Mouse (Mus musculus): ENCODE data around the gene Ugt2b1.
"Not testable (repeated sequence)": the region's sequence is repeated elsewhere in the genome, so short reads cannot be mapped to it uniquely, and the experiment has no call there.

Ugt2b1 gene

DNA sequence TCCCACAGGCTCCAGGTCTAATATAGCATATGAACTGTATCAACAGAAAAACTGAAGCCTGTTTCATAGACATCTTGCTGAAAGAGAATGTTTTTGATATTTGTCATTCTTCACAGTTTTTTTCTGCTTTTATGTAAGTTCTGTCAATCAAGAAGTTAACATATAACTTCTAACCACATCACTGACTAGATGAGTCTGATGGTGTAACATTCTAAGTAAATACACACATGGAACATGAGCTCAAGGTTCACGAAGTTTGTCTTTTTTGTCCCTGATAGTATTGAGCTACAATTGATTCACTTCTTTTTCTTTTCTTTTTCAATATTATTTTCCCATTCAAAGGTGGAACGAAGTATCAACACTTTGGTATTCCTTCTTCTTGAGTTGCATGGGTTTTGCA is at the start of gene Ugt2b1:
Gene Ugt2b1, minus strand, starts transcription at position 105 of the 400 bp plus-strand sequence.
- no peak for DNase-seq

DNA sequence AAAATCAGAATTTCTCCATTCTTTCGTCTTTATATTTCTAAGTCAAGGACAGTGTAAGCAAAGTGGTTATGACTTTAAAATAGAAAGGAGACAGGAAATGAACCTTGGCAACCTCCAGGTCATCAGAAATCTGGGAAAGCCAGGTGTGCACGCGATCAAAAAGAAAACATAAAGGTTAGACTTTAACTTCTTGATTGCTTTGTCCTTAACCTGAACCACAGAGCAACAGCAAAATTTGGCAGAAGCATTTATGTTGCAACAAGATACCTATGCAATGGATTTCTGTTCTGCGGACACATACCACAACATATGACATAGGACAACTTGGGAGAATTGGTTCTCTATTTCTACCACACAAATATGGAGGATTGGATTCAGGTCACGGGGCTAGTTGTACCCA is 40.9 kb upstream of the Ugt2b1 start:
- DNase-seq: not testable (repeated sequence)

DNA sequence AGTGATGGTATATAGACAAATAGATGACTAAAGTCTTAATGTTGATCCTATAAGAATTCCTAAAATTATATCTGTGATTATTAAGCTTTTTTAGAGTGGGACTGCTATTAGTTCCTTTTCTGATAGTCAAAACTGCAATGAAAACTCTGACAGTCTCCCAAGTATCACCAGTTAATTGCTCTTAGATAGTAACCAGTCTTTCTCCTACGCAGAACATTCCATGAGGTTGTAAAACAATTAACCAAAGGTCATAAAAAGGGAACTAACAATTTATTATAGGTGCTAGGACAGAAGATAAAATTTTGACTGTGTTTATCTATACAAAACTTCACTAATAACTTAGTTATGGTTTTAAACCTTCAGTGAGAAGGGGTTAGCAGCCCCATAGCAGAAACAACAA is 36.5 kb upstream of the Ugt2b1 start:
- not testable (repeated sequence) for DNase-seq

DNA sequence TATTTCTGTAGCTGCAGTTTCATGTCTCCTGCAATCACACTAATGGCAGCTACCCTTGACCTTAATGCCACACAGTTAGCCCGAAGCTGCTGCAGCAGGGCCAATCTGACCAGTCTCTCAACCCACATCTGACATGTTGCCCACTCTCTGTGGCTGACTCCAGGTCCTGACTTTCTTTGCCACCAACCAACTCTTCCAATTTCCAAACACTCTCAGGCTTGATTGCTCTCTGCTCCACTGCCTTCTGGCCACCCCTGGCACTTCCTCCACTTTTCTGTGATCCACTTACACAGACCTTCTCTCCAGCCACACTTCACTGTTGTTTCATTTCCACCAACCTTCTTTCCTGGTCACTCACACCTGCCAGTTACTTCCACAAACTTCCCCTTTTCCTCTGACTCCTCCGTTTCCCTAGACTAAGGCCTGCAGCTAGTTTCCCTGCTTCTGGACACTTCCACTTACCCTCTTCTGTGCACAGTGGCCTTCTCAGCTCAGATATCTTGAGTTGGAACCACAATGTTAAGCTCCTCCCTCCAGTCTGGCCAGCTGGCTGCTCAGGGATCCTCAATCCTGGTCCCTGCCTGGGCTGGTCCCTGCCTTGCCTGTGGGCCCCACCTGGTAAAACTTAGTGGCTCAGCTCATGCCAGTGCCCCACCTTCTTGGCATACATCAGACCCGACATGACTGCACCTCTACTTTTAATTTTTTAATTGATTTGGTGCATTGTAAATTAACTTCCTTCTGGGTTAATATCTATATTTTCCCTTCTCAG is 35.4 kb upstream of the Ugt2b1 start:
- DNase-seq: no peak

DNA sequence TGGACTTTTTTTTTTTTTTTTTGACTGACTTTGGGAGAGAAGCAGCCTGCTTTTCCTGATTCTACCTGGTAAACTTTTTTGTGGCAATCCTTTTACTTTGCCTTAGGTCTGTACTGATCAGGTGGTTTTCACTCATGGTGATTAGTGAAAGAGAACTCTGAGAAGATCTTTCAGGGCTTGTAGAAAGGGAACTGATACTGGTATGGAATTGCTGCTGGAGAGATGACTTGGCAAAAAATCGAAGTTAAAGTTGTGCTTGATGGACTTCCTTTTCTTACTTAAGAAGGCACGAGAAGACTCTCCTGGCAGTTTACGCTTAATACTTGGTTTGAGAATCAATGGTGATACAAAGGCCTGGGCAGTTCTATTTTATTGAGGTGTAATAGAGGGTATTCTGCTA is 34.2 kb upstream of the Ugt2b1 start:
- DNase-seq: no peak

DNA sequence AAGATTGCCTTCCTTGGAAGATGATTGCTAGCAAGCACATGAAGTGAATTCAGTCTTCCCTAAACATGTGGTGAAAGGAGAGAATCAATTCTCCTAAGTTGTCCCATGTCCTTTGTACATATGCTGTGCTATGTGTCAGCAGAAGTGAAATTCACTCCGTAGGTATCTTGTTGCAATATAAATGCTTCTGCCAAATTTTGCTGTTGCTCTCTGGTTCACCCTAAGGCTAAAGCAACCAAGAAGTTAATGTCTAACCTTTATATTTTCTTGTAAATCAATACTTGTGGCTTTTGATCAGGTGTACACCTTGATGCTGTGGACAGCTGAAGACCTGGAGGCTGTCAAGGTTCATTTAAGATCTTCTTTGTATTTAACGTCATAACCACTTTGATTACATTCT is 15.8 kb upstream of the Ugt2b1 start:
- no peak for DNase-seq

DNA sequence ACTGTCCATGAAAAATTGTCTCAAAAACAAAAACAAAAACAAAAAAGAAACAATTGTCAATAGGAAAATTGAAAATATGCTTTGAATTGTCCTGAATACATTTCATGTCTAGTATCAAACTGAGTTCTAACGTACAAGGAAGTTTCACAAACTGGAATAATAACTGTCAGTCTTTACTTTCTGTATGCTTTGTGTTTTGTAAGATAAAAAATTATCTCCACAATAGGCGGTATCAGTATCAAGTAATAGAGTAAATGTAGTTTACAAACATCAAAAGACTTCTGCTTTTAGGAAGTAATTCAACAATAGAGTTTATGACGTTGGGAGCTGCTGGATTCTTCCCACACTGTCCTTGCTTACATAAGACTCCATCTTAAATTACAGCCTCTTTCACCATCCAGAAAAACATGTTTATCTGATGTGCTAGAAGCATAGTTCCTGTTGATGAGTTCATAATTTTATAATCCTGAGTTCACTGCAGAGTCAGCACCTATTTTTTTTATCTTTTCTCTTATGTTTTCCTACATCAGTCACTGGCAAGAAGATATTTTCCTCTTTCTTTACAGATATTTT is 5.6 kb downstream of the Ugt2b1 start:
- no peak for DNase-seq

DNA sequence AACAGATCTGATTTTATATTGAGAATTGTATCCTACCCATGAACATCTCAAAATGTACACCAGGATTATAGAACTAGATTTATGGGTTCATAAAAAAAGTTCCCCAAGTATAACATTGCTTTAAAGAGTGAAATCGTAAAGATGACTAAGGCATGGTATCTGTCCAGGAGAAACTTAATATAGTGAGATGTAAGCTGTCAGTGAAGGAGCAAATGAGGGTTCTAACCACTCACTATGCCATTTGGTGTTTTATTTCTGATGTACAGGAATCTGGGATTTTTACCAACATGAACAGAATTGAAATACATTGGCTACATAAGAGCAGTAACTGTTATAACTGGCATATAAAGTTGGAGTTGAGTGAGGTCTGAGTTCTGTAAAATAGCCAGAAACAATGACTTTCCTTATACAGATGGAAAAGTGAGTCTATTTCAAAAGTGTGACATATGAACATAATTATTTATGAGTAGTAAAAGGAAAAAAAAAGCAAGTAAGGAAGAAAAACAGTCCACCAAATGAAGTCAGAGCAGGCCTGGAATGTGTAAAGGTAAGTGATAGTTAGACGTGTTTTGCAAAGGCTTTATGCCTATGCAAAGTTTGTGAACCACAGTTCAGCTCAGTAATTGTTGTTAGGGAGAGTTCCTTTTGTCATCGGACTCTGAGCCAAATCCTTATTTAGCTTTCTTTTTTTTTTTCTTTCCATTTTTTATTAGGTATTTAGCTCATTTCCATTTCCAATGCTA is 14.8 kb downstream of the Ugt2b1 start:
- DNase-seq: no peak

DNA sequence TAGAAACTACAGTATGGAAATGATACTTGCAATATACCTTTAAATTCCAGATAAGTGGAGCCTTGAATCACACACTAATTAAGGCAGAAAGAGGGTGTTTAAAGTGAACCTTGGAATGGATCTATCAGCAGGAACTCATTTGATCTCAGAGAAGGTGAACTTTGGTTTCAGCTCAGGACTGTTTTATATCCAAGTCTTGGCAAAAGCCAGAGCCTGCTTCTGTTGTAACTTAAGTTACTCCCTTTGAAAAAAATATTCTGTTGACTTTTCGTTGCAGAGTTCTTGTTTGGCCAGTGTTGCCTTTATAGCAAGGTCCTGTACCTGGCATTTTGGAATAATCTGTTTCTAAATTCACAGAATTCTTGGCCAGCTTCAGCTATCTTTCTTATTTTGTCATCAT is 15.6 kb downstream of the Ugt2b1 start:
- DNase-seq: no peak

DNA sequence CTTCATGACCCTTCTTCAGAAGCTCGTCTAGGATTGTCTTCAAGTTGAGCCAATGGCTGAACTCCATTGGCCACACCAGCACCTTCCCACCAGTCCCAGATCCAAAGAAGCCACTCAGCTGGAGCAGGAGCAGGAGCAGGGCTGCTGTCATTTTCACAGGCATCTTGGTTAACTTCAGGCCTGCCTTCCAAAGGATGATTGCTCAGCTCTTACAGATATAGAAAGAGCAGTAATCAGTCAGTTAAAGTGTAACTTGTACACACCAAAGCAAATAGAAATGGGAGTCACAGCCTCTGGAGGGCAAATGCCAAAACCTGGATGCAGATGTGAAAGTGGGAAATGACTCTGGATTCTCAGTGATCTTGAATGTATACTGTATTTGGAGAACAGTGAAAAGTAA is 19.6 kb downstream of the Ugt2b1 start, which contains the start of gene Ugt2b34:
Gene Ugt2b34, minus strand, starts transcription at position 180 of the 400 bp plus-strand sequence.
- no peak for DNase-seq

DNA sequence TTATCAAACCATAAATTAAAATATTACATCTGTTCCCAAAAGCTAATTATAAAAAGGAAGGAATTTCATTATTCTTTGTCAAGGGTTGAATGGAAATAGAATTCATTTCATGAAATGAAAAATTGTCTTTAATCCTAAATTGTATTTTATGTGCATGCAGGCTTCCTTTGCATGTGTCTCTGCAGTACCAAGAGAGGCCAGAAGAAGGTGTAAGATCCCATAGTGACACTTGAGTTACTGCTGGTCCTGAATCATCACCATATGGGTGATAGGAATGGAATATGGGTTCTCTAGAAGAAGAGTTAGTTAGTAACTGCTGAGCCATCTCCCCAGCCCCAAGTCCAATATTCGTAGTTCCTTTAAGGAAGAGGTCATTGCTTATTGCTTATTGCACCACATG is 36.4 kb downstream of the Ugt2b1 start:
- no peak for DNase-seq

DNA sequence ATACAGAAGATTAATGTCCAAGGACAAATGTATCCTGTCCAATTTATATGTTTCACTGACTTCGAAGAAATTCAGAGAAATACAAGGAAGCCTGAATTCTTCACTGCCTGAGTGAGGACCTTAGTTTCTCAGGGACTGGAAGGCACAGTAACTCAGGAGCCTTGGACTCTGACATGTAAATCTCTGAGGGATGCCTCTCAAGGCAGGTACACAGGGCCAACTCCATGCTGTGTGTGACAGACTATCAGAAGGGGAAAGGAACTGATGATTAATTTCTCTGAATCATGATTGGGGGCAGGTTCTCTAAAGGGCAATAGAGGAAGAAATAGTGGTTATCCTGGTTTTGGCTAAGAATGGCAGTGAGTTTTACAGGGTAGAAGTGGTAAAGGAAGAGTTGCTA is 37.9 kb downstream of the Ugt2b1 start:
- no peak for DNase-seq

DNA sequence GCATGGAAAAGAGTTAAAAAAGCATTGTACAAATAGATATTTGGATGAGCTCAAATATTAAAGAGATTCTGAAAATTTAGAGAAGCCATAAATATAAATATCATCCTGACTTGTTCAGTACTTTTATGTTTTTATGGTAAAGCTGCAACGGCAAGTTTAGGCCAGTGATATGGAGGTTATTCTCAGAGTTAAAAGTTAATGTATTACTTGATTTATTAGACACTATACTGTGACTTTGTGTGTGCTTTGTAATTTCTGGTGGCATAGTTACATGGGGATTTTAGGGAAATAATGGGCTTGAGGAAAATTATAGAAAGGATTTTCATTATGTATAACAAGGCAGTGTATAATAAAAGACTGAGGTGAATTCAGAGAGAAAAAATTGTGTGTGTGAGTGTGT is 39.2 kb downstream of the Ugt2b1 start:
- no peak for DNase-seq

DNA sequence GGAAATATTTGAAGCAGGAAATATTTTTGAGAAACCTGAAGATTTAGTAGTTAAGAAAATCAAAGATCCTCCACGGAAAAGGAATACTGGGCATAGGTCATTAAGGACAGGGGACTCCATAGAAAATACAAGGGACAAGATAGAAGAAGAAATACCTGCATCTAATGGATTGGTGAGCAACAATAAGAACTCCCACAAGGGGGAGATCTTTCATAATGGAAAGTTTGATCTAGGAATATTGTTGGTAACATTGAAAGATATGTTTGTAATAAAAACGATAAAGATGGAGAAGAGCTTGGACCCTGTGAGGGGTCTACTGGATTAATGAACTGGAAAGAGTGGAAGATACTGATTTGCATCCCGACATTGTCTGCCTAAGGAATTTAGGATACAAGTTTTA is 39.7 kb downstream of the Ugt2b1 start:
- DNase-seq: no peak

DNA sequence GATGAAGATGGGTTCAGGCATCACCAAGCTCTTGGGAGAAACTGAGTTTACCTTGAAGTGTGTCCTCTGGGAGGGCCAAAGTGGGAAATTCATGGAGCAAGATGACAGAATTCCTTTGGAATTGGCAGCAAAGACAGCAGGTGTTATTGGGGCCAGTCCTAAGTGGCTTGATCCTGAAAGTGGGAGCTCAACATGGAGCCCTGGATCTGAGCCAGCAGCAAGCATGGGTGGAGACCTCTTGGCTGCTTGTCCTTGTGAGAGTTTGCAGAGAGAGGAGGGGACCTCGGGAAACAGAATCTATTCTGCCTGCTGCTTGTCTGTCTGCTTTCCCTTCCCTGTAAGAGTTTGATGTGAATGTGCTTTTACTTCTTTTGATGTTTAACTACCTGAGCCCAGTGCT is 54.5 kb downstream of the Ugt2b1 start:
- peak; percentile 8 to 10 for DNase-seq

Measured in cerebellum, postnatal 36 days (tissue).